Mouse (Mus musculus): ENCODE results near the gene Lrrc51.
"Not testable (repeated sequence)": the region's sequence is repeated elsewhere in the genome, so short reads cannot be mapped to it uniquely, and the experiment has no call there.

The Lrrc51 gene

DNA sequence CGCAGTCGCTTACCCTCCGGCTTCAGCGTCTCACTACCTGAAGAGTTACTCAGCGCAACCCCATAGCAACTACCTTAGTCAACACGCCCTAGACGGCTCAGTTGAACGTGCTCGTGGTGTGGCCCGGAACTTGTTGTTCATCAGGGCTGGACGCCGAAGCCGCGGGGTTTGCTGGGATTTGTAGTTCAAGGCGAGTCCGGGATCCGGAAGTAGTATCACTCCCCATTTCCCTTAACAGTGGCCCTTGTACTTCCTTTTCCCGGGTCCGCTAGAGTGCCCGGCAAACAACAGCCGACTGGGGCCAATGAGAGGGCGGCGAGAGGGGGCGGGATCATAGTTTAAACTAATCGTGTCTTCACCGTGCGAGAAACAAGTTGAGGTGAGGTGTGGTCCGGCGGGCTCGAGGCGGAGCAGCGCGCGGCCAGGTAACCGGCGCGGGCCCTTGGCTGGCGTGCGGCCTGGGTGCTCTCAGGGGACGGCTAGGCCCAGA, at the start of gene Lrrc51, which contains the start of gene Numa1:
TSS of gene Lrrc51 (minus strand) at position 145 of the 490 bp plus-strand sequence.
TSS of gene Numa1 (plus strand) at position 361 of the 490 bp plus-strand sequence.
- in situ Hi-C loops (cut with MboI, MseI): loop anchor here (5.0 kb wide), 2 partner anchors 34 to 36 kb away; no protein-coding TSS in a partner anchor

DNA sequence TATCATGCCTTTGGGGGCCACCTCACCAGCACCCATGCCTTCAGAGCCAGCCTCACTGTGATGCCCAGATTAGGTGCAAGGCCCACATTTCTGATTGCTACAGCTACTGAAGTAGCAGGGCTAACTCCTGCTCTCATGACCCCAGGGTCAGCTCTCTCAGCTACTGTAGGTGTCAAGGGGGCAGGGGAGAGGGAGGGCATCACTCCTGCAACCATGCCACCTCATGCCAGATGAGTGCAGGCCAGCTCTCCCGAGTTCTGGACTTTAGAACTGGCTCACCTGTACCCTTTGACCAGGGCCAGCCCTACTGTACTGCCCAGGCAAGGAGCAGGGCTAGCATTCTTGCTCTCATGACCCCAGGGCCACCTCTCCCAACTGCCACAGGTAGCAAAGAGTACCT, 49.0 kb upstream of the Lrrc51 start:
- in situ Hi-C loops (cut with MboI, MseI): loop anchor here (10.0 kb wide), 1 partner anchor 1978 kb away; the partner anchor contains the start of gene Chrdl2

DNA sequence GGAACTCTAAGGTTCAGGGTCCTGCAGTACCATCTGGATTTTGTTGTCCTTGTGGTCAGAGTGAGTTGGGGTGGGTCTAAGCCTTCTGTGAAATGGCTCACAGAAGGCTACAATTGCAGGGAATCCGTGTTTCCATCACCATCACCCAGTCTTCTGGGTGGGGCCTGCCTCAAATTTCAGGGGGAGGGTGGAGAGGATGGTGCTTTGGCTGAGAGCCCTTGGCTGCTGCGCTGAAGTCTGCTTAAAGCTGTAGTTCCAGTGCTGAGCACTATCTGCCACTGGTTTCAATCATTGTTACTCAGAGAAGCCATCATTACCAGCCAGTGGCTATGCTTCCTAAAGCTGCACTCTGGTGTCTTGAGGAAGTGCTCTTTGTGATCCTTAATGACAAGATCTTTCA, 40.8 kb upstream of the Lrrc51 start:
- in situ Hi-C loops (cut with MboI, MseI): no loop called here

DNA sequence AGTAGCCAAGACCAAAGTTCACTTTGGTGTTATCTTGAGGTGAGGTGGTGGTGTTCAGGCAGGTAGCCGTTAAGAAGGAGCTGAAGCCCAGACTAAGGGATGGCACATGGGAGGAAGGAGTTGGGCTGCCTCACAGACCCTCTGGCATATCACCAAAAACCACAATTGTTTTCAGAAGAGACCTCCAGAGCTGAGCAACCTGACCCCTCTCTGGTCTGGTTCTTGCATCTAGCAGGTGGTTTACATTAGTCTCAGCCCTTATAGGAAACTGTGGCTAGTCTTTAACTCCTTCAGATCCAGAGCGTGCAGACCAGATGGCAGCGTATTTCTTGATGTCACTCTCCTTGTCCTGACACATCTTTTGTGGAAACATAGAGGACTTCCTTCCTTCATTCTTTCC, 40.0 kb upstream of the Lrrc51 start:
- in situ Hi-C loops (cut with MboI, MseI): no loop called here

DNA sequence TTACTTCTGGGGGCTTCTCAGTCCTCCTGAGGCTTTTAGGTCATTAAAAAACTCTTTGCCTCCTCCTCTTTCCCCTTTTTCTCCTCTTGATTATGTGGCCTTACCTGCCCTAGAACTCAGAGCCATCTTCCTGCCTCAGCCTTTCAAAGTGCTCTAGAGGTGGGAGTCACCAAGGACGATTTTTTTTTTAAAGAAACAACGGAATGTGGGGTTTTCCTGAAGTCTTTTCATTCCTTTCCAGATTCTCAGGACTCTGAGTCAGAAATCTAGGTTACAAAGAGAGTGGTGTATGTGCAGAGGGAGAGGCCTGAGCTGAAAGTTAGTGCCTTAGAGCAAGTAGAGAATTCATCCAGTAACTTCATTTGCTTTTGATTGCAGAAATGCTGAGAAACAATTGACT, 38.0 kb upstream of the Lrrc51 start:
- in situ Hi-C loops (cut with MboI, MseI): no loop called here

DNA sequence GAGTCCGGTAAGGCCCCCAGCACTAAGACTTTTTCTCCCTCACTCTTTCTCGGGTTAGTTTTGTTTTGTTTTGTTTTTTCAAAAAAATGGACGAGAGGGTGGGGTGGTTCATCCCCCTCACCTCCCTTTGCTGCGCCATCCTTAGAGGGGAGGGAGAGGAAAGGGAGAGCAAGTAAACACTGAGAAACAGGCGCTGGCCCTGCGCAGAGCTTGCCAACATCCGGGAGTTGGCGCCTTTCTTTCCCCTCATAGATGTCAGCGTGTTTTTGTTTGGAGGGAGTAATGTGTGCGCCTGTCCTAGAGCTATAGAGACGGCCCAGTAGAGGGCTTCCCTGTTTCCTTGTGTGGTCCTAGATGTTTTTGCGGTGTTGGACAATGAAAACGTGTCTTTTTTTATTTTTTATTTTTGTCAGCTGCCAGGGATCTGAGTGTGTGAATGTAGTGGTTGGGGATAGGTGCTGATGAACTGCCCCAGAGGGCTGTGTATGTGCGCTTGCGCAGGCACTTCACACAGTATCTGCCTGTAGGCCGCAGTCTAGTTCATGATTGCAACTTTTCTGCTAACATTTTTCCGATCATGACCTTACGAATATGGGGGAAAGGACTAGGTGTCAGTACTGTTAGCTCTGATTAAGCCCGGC, 37.2 kb upstream of the Lrrc51 start:
- in situ Hi-C loops (cut with MboI, MseI): no loop called here

DNA sequence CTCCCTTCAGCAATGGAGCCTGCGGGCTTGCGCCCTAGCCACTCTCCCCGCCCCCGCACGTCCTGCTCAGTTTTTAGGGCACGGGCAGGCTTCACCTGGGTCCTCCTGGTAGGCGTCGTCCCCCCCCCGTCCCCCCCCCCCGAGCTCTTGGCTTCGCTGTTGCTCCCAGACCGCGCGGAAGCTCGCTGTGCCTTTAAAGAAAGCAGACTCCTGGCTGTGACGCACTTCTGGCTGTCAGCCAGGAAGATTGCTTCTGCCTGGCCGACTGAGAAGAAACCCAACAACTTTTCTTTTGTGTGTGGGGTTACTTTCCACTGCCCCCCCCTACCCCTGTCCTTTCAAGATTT, 36.7 kb upstream of the Lrrc51 start:
- in situ Hi-C loops (cut with MboI, MseI): no loop called here

DNA sequence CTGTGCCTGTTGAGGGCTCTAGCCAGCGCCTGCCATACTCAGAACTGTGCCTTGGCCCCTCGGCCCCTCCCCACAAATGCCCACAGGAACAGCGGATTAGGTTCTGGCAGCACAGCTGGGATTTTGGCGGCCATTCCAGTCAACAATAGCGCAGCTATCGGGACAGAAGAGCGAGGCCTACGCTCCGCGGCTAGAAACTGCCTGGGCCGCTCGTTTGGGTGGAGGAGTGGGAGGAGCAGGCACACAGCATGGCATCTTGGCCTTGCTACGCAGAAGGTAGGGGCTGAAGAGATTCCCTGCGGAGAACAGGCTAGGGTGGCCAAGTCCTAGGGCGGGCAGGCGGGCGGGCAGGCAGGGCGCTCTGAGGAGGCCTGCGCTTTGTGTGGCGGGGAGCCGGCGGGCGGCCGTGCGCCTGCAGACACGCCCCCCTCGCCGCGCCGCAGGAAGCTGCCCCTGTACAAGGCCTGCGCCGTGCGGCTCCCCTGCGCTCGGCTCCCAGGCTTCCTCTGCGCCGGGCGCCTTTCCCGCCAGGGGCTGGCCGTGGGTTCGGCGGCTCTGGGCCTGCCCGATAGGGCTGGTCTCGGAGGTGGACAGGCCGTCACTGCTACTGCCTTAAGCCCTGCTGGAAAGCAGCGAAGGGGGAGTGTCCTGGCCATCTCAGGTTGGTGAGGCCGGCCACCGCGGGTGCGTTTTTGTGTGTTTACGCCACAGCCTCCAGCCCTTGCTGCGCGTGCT, 36.2 kb upstream of the Lrrc51 start:
- in situ Hi-C loops (cut with MboI, MseI): loop anchor here (5.0 kb wide), 1 partner anchor 38 kb away; the partner anchor contains the start of genes Lrrc51 and Numa1

DNA sequence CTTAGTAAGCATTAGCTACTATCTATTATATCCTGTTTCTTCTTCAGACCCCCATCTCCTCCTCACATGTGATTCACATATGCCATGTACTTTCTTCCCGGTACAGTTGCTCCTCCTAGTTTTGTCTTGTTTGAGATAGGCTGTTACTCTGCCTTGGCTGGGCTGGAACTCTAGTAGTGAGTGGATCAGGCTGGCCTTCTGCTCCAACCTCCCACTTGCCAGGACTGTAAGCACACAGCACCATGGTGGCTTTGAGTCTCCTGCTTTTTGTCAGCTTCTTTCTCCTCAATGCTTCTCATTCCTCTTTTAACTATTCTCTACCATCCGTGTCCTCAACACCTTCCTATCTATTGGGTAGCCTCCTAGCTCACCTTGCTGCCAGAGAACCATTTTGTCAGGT, 35.1 kb upstream of the Lrrc51 start:
- in situ Hi-C loops (cut with MboI, MseI): loop anchor here (5.0 kb wide), 1 partner anchor 36 kb away; the partner anchor contains the start of genes Lrrc51 and Numa1

DNA sequence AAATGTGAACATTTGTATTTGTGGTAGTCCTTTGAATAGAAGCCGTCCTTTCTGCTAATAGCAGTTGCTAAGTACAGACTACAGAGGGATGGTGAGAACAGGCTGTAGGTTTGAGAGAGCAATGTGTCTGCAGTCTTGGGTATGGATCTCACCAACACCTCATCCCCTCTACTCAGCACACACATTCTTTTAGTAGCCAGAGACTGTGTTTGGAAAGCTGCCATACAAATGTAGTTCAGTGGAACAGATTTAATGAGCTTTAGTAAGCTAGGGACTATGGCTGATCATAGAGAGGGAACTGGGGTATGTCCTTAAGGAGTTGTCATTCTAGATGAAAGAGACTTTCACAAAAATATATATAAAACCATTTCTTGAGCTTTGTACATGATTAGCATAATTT, 33.6 kb upstream of the Lrrc51 start:
- in situ Hi-C loops (cut with MboI, MseI): loop anchor here (5.0 kb wide), 1 partner anchor 35 kb away; the partner anchor contains the start of genes Lrrc51 and Numa1

DNA sequence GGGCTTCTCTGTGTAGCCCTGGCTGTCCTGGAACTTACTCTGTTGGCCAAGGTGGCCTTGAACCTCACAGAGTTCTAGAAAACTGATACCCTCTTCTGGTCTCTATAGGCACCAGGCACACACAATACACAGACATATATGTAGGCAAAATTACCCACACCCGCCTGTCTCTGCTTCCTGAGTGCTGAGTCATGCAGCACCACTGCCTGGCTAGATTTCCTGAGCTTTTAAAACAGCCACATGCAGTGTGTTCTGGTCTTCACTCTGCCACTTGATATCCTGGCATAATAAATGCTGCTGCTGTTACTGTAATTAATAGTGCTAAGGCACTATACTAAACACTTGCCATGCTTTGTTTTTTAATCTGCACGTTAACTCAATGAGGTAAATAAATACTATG, 31.9 kb upstream of the Lrrc51 start:
- in situ Hi-C loops (cut with MboI, MseI): loop anchor here (5.0 kb wide), 1 partner anchor 33 kb away; the partner anchor contains the start of genes Lrrc51 and Numa1

DNA sequence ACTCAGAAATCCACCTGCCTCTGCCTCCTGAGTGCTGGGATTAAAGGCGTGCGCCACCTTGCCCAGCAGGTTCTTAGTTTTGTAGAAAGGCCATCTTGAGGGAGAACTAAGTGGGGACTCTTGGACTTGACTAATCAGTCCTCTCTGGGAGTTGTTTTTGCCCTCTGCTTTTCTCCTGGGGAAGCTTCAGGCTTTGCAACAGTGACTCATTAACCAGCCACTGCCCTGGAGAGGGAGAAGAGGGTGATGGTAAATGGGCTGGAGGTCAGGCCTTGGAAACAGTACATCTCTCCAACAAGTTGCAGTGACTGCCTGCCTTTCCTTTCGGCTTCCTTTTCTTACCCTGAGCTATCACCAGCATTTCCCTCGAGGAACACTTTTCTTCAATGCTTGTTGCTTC, 30.9 kb upstream of the Lrrc51 start:
- in situ Hi-C loops (cut with MboI, MseI): no loop called here

DNA sequence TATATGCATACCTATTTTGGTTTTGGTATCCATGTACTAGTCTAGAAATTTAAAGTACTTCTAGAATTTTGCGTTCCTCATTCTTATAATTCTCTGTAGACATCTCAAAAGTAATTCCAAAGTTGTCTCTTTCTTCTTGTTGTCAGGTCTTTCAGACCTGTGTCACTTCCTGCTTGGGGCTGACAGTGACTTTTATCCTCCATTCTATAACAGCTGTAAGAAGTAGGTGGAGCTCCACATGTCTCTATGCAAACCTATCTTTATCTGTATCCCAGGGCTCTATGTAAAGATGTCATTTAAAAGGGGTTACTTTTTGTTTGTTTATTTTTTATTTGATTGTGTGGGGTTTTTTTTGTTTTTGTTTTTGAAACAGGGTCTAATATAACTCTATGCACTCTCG, 29.9 kb upstream of the Lrrc51 start:
- in situ Hi-C loops (cut with MboI, MseI): no loop called here

DNA sequence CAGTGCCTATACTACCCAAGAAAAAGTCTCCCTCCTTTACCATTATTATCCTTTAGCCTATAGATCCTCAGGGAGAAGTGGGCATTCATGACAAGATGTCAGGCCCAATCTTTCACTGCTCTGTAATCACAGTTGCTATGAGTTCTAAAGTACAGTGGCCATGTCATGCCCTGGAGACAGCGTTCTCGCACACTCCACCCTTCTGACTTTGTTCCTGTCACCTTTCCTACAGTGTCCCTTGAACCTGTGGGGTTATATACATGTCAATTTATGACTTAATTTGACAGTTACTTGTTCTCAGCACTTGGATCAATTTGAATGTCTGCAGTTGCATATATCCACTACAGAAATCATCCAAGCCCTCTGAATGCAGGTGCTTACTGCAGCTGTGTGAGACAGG, 29.1 kb upstream of the Lrrc51 start:
- in situ Hi-C loops (cut with MboI, MseI): no loop called here

DNA sequence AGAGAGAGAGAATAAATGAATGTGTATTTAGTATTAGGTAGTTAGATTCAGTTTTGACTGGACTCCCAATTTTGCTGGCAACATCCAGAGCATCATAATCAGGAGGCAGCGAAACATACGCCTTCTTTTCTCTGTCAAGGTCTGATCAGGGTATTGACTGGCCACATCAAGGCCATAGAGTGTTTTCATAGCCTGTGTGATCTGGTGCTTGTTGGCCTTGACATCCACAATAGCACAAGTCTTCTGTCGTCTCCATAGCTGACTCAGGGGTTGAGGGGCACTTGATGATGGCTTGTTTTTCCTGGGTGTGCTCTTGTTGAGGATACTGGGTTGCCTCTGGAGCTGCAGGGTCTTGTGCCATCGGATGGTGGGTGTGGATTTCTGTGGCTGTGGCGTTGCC, 23.2 kb upstream of the Lrrc51 start:
- in situ Hi-C loops (cut with MboI, MseI): no loop called here

DNA sequence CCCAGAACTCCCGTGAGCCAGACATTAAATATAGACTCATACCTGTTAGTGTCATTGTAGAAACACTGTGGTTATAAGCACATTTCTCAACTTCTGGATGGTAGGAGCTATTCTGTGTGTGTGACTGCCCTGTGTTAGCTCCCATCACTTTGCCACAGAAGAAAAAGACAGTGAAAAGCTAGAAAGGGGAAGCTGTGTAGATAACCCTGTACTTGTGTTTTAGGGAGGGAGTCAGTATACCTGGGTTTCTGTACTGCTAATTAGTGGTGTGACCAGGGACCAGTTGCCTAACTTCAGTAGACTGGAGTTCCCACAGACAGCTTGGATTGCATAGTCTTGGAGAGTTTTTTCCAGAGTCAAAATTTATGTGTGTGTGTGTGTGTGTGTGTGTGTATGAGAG, 22.8 kb upstream of the Lrrc51 start:
- in situ Hi-C loops (cut with MboI, MseI): no loop called here

DNA sequence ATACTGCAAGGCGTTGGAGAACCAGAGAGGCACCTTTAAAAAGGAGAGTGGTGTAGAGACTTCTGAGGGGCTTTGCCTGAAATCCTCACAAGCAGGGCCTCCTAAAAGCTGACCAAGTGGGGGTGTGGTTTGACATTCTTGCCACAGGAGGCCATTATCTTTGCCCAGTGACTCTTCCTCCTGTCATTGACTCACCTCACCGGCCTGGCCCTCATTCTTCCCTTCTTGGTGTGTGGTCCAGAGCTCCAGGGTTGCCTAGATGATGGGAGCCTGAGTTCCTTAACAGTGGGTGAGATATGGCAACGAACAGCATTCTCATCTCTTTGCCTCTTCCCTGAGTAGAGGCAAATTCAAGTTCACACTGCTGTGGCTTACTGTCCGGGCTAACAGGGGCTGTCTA, 22.2 kb upstream of the Lrrc51 start:
- in situ Hi-C loops (cut with MboI, MseI): no loop called here

DNA sequence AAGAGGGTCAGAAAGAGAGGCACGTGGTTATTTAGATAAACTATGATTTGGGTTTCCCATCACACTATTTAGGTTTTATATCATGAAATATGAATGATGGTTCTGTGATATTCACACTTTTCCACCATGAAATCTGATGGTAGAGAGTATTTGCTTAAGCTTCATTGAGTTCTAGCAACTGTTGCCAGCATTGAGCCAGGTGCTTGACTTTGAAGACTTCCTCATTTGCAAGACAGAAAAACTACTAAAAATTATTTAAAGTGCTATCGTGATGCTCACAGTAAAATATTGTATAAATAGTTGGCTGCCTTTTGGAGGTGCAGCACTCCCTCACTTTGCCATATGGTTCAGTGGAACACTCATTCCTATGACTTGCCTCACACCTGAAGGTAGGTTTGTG, 21.6 kb upstream of the Lrrc51 start:
- in situ Hi-C loops (cut with MboI, MseI): no loop called here

DNA sequence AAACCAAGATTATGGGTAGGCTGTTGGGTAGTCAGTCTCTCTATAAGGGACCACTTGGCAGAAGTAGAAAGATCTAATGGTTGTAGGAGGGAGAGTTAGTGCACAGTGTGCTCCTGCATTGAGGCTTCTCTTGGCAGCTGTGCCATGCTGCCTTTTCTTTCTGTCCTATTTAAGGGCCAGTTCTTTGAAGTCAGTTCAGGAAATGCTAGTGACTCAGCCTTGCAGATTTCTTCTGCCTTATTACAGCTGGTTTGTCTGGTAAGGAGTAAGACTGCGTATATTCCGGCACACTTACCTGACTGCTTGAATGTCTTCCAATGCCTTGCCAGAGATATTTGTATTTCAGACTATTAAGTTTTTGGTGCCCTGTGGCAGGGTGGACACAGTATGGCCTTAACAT, 20.5 kb upstream of the Lrrc51 start:
- in situ Hi-C loops (cut with MboI, MseI): no loop called here

DNA sequence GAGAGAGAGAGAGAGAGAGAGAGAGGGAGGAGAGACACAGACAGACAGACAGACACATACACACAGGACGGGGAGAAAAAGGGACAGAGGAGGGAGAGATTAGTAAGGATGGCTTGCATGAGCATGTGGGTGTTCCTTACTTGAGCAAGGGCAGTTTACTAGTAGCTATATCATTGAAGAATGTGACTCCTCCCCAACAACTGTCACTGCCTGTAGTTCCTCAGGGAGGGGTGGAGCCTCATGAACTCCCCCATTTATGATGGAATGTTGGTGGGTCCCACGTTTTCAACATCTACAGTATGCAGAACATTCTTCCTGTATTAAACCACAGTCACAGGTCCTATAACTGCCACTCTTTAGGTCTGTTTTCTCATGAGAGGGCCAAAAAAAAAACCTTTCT, 18.4 kb upstream of the Lrrc51 start:
- in situ Hi-C loops (cut with MboI, MseI): no loop called here

DNA sequence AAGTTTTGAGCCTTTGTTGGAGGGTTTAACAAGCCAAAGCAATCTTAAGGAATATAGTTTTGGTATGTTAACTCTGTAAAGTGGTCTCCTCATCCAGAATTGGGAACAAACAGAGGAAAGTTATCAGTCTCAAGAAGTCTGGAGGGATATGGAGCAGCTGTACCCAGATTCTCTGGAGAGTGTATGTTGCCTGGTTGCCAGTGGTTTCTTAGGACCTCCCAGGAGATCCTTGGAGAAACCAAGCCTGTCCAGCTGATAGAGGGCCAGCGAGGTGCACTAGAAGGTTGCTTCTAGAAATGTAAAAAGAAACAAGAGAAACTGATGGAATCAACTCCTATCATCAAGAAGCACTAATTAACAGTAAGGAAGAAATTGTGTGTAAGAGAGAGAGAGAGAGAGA, 18.0 kb upstream of the Lrrc51 start:
- in situ Hi-C loops (cut with MboI, MseI): no loop called here

DNA sequence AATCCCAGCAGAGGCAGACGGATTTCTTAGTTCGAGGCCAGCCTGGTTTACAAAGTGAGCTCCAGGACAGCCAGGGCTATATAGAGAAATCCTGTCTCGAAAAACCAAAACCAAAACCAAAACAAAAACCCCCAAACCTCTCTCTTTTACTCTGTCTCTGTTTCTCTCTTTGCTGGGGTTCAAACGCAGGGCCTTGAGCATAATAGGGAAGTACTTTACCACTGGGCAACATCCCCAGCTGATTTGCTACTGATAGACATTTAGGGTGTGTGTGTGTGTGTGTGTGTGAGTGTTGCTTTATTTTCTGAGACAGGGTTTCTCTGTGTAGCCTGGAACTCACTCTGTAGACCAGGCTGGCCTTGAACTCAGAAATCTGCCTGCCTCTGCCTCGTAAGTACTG, 15.3 kb upstream of the Lrrc51 start:
- in situ Hi-C loops (cut with MboI, MseI): not testable (repeated sequence)

DNA sequence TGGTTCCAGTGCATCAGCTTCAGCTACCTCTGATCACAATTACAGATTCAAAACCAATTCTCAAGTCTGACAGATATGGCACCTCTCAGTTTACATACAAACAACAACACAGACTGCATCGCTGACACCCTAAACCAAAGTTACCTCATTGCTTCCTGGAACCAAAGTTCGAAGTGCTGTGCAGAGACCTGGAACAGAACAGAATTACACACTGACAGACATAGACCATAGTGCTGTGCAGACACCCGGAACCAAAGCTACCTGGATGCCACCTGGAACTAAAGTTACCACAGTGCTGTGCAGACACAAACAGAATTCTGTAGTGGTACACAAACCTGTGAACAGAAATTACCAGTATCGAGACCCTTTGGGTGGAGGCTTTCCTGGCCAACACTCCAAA, 6.1 kb upstream of the Lrrc51 start:
- in situ Hi-C loops (cut with MboI, MseI): no loop called here
